Mouse (Mus musculus): Measurements from ENCODE around the gene Mat2b.

Mat2b gene

GRCm38 (mm10) chr11:40677169-40677568 lies 17.8 kb downstream of the Mat2b start:
- intact Hi-C loops (cut with DNase I) = no loop called here

- intact Hi-C loops (cut with DNase I) = no loop called here
These were observed 19.8 kb downstream of the Mat2b start for GRCm38 (mm10) chr11:40675014-40675730.

- intact Hi-C loops (cut with DNase I) = no loop called here
These were observed 45.1 kb downstream of the Mat2b start for GRCm38 (mm10) chr11:40649726-40650445.

GRCm38 (mm10) chr11:40647246-40647645 lies 47.8 kb downstream of the Mat2b start:
- intact Hi-C loops (cut with DNase I) = no loop called here

Measured in adrenal gland (tissue).